Mouse (Mus musculus) gastrocnemius, postnatal 25 days (tissue): ENCODE measurements around the gene Tmem181a. TPM values are rescaled to one million over a fixed set of nuclear protein-coding genes. Genes with fewer than 3 reads are reported as not detected.
"Not testable (repeated sequence)": the region's sequence is repeated elsewhere in the genome, so short reads cannot be mapped to it uniquely, and the experiment has no call there.

ENCODE experiments used
- DNase-seq: peaks from one replicate; pipeline ENCODE4 v3.0.0; 2022
- long read RNA-seq, 2 experiments: library from polyadenylated mRNA; stranded (forward); transcript quantifications; one replicate each; pipeline ENCODE4 v2.0.0; 2021
- total RNA-seq, 2 experiments: library from RNA; stranded (reverse); gene quantifications; 1 replicate in 1 of 2; 2 replicates in 1 of 2; pipeline ENCODE4 v1.2.3; 2021

The Tmem181a gene
- 1 to 10 TPM; 4.2 to 5.6 TPM for total RNA-seq
- long read RNA-seq, experiment 1, partial matches to known transcripts = 0 of 2 reads
- long read RNA-seq, experiment 1, other reads (novel, unspliced or antisense) = 2 of 2 reads
- long read RNA-seq, experiment 2, full-length matches to known transcripts = 3 of 7 reads
- long read RNA-seq, experiment 2, partial matches to known transcripts = 2 of 7 reads
- long read RNA-seq, experiment 2, other reads (novel, unspliced or antisense) = 2 of 7 reads

GRCm38 (mm10) chr17:6256400-6257069 is at the start of gene Tmem181a:
Gene Tmem181a, plus strand, starts transcription at chr17:6256860.
- DNase-seq = not testable (repeated sequence)

GRCm38 (mm10) chr17:6211721-6212120 is 44.9 kb upstream of the Tmem181a start:
- no peak for DNase-seq

DNA sequence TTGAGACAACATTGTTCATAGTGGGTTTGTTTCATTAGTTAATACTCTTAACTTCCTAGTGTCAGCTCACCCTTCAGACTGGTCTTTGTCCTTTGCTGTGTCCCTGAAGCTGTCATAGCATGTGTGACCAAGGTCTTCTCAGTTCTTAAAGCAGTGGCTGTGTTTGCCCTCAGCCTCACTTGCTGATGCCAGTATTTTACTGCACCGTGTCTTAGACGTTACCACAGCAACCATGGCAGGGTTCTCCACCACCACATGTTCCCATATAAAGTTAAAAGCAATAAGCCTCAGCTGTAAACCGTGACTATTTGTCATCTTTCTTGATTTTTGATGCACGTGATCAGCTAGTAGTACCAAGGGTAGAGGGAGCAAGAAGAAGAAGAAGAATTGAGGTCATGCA is 41.0 kb upstream of the Tmem181a start:
- DNase-seq = no peak

DNA sequence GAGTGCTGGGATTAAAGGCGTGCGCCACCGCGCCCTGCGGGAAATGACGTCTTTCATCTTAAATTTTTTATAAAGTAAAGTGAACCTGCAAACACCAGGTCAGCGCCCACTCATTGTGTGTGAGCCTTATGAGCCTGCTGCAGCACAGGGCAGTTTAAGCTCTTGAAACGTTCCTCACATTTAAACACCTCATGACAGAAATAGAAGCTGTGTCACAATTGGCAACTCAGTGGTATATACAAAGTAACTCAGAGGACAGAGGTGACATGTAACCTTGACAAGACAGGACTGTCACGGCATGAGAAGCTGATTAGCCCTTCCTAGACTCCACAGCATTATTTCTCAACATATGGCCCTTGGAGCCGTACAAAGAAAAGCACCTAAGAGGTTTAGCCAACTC is 40.1 kb upstream of the Tmem181a start:
- no peak for DNase-seq

DNA sequence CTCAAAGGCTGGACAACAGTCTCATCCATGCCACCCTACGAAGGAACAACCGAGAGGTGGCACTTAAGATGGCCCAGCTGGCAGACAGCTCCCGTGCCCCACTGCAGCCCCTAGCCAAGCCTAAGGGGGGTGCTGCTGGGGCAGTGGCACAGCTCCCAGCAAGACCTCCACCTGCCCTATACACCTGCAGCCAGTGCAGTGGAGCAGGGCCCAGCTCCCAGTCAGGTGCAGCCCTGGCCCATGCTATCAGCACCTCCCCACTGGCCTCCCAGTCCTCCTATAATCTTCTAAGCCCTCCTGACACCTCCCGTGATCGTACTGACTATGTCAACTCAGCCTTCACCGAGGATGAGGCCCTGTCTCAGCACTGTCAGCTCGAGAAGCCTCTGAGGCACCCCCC is 24.0 kb upstream of the Tmem181a start:
- not testable (repeated sequence) for DNase-seq

DNA sequence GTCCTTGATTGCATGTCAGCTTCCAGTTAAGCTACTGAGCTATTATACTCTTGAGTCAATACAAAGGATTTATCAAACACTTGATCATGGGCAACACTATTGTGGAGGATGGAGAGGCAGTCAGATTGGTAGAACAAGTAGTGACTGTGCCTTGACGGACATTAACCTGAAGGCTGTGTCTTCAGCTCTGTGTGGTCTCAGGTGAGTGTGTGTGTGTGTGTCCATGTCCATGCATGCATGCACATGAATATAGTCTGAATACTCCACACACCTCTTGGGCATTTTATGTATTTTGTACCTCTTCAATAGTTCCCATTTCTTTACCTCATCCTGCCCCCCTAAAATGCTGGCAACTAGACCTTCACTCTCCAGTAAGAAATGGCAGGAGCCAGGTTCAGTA is 5.4 kb upstream of the Tmem181a start:
- DNase-seq = not testable (repeated sequence)

DNA sequence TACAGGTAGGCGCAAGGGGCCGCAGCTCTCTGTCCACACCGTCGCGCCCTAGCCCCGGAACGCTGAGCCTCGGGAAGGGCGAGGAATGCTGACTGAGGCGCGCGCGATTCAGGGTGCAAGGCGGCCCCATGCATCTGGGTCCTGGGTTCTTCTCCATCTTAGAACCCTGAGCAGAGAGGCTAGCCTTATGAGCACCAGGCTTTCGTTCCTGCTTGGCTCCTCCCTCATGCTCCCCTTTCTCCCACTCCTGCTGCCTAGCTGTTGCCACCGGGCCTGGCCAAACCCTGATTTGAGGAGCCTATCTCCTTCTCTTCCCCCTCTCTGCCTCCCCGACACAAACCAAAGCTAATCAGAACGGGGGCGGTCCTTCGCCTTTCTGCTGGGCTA is 403 bp downstream of the Tmem181a start:
- DNase-seq = not testable (repeated sequence)

DNA sequence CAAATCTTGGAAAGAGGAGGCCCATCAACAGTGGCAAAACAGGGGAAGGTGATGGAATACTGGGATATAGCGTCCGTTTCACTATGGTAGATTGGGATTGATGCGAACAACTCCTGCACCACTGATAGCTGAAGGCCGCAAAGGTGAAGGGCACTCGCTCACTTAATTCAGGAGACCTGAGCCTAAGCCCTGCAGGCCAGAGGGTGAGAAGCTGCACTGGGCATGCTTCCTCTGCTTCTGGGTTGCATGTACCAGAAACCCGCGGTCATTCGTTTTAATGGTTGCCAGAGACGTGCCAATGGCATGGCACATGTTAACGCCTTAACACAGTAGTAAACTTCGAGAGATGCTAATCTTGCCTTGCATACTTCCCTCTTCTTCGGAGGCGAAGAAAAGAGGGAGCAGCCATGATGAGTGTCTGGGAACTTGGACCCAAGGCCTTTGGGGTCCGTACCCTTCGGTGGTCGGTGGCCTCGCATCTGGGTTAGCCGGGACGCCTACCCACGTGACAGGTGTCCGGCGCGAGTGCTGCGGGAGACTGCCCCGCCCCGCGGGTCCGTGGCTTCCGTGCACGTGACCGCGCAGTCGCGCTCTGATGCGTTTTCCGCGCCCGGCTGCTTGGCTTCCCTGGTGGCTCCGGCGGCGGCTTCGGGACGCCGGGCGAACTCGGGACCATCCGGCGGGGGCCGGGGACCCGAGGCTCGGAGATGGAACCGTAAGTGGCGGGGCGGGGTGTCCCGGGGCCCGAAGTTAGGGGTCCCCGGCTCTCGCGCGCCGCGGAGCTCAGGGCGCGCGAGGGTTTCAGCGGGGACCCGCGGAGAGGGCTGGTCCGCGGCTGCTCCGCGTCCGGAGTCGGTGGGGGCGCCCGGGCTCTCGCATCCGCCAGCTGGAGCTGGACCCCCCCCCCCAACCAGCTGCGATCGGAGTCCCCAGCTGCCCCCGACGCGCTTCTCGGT is 13.5 kb downstream of the Tmem181a start:
- DNase-seq = not testable (repeated sequence)

DNA sequence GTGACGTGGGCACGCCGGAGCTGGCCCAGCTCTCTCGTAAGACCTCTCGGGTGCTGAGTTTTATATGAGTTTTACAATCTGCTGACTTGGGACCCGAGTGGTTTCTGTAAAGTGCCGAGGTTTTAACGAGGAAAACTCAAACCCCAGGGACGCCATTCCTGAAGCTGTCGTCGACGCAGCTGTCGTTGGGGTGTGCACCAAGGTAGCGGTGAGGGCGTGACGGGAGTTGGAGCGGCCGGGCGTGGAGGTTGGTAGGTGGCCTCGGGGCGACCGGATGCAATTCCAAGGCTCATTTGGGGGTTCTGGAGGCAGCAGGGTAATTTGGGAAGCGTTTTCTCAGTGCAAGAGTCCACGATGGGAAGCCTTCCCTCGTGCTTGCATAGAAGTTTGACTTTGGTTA is 14.2 kb downstream of the Tmem181a start:
- not testable (repeated sequence) for DNase-seq

- DNase-seq = not testable (repeated sequence)
Observed at GRCm38 (mm10) chr17:6271970-6272369, 15.3 kb downstream of the Tmem181a start.

- not testable (repeated sequence) for DNase-seq
Observed at GRCm38 (mm10) chr17:6274693-6275092, 18.0 kb downstream of the Tmem181a start.

DNA sequence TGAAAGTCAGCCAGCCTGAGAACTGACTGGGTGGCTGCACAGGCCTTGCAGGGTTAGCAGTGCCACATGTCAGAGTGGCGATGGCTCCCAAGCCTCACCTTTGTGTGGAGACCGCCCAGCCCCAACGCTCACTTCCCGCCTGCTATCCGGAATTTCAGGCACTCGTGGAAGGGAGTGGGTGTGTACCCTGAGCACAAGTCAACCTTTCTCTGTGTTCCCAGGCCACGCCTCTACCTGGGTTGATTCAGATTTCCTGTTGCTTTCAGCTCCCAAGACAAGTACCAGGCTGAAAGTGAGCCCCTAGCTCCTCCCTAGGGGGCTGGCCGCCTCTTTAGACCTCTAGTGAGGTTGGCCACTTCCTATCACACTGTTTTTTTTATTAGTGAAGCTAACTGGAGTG is 22.5 kb downstream of the Tmem181a start:
- not testable (repeated sequence) for DNase-seq

DNA sequence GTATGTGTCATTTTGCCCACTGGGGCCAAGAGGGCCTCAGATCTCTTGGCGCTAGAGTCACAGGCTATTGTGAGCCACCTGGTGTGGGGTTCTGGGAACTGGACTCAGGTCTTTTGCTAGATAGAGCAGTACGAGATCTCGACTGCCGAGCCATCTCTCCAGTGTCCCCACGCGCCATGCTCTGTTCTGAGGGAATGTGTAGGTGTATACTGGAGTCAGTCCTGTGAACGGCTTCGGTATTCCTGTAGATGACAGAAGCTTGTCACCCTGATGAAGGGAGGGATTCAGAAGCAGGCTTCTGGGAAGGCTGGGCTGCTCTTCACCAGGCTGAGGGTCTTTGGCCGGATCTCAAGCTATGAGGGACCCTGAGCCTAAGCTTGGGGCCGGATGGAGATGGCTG is 23.1 kb downstream of the Tmem181a start:
- DNase-seq = not testable (repeated sequence)

- DNase-seq = not testable (repeated sequence)
Observed at GRCm38 (mm10) chr17:6280513-6280912, 23.9 kb downstream of the Tmem181a start.

- DNase-seq = not testable (repeated sequence)
Observed at GRCm38 (mm10) chr17:6283137-6283536, 26.5 kb downstream of the Tmem181a start.

GRCm38 (mm10) chr17:6286169-6286568 is 29.5 kb downstream of the Tmem181a start:
- DNase-seq = not testable (repeated sequence)

GRCm38 (mm10) chr17:6289045-6289444 is 32.4 kb downstream of the Tmem181a start:
- not testable (repeated sequence) for DNase-seq

- DNase-seq = not testable (repeated sequence)
Observed at GRCm38 (mm10) chr17:6293882-6294281, 37.2 kb downstream of the Tmem181a start.

- DNase-seq = not testable (repeated sequence)
Observed at GRCm38 (mm10) chr17:6297060-6297795, 40.6 kb downstream of the Tmem181a start.

DNA sequence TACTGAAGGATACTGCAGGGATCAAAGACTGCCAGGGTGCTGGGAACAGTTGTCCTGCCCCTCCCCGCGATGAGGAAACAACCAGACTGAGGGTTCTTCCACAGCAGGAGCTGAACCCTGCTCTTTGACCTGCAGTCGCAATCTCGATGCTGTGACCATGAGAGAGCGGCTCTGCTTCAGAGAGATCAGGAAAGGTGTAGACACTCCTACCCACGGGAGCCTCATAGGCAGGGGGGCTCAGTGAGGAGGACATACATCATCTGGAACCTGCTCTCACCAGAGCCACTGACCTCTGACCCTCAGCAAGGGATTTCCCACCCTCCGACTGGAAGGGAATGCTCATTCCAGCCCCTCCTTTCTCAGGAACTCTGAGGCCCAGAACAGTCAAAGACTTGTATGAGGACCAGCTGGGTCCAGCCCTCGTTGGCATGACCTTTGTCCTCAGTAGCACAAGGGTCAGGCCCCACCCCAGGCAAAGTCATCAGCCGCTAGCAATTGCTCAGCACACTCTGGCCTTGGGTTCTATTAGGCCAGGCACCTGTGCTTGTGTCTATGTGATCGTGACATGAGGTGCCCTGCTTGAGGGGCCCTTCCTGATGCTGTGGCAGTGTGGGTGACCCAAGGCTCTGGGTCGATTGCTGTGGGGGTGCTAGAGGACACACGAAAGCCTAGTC is 43.7 kb downstream of the Tmem181a start:
- DNase-seq = not testable (repeated sequence)

GRCm38 (mm10) chr17:6304891-6305290 is 48.2 kb downstream of the Tmem181a start:
- DNase-seq = not testable (repeated sequence)
